Mouse (Mus musculus): Measurements from ENCODE around the gene Kifc3. TPM values are rescaled to one million over a fixed set of nuclear protein-coding genes. Genes with fewer than 3 reads are reported as not detected.
A peak's percentile ranks its signal among the peaks of the same experiment; 100 is the strongest.

The Kifc3 gene
- total and polyA plus RNA-seq, 2 experiments from 2014 or later: 20.6 to 59.0 TPM

GRCm38 (mm10) chr8:95138341-95139050, 64.1 kb downstream of the Kifc3 start:
- DNase-seq (ENCODE audit: low spot score) (no peak), ATAC-seq (ENCODE audit: insufficient read depth, low read depth) (no peak)
- no peaks in the 10 kb centered on the region for H3K9me3 ChIP-seq (replicated peaks; ENCODE audit: control insufficient read depth, low read length)
- peaks cover 43% of the 10 kb centered on the region for H3K4me1 ChIP-seq (ENCODE audit: control insufficient read depth, insufficient read depth)
- H3K9ac ChIP-seq (replicated peaks; ENCODE audit: low read depth, low read length): no peak overlapping the region
- 49% methylated on average over 6 of the region's 6 CpGs for WGBS
- TF ChIP-seq EP300 (IDR thresholded peaks at IDR 0.05; ENCODE audit: low read depth) (no peak), CTCF (IDR thresholded peaks at IDR 0.05; ENCODE audit: low read depth) (no peak)
- 0 out of 2 replicates have a peak, but pooled peaks cover 5% of the 10 kb centered on the region for H3K27me3 ChIP-seq (ENCODE audit: control insufficient read depth, insufficient read depth, low read length)
- H3K36me3 ChIP-seq (replicated peaks; ENCODE audit: control insufficient read depth, insufficient read depth, low read length): peaks cover 26% of the 10 kb centered on the region
- H3K4me3 ChIP-seq (ENCODE audit: low read depth, low read length): no peak overlapping the region
- H3K4me2 ChIP-seq (ENCODE audit: low read depth, low read length): peak overlapping the region; percentile 54
- H3K27ac ChIP-seq (ENCODE audit: low read depth): no peak overlapping the region

- TF ChIP-seq CTCF (IDR thresholded peaks at IDR 0.05; ENCODE audit: low read depth) (no peak), EP300 (IDR thresholded peaks at IDR 0.05; ENCODE audit: low read depth) (no peak)
- WGBS: 15% methylated on average over 28 of the region's 28 CpGs
- Histone ChIP-seq H3K4me1 (ENCODE audit: control insufficient read depth, insufficient read depth) (peaks cover 35% of the 10 kb centered on the region), H3K36me3 (replicated peaks; ENCODE audit: control insufficient read depth, insufficient read depth, low read length) (peaks cover 34% of the 10 kb centered on the region), H3K9ac (replicated peaks; ENCODE audit: low read depth, low read length) (no peak overlapping the region), H3K4me3 (ENCODE audit: low read depth, low read length) (0 out of 2 replicates have a peak overlapping the region, but pooled peaks have one; percentile 14), H3K4me2 (ENCODE audit: low read depth, low read length) (peak overlapping the region; percentile 54), H3K27me3 (ENCODE audit: control insufficient read depth, insufficient read depth, low read length) (0 out of 2 replicates have a peak, but pooled peaks cover 5% of the 10 kb centered on the region), H3K27ac (ENCODE audit: low read depth) (no peak overlapping the region), H3K9me3 (replicated peaks; ENCODE audit: control insufficient read depth, low read length) (no peaks in the 10 kb centered on the region)
- no peak for ATAC-seq (ENCODE audit: insufficient read depth, low read depth)
- no peak for DNase-seq (ENCODE audit: low spot score)
These were observed 64.9 kb downstream of the Kifc3 start for GRCm38 (mm10) chr8:95137641-95138098.

- Histone ChIP-seq H3K36me3 (replicated peaks; ENCODE audit: control insufficient read depth, insufficient read depth, low read length) (peaks cover 39% of the 10 kb centered on the region), H3K4me3 (ENCODE audit: low read depth, low read length) (no peak overlapping the region), H3K4me1 (ENCODE audit: control insufficient read depth, insufficient read depth) (peaks cover 32% of the 10 kb centered on the region), H3K27ac (ENCODE audit: low read depth) (no peak overlapping the region), H3K4me2 (ENCODE audit: low read depth, low read length) (peak overlapping the region; percentile 54; the same call in 1 of the 2 replicates), H3K9ac (replicated peaks; ENCODE audit: low read depth, low read length) (no peak overlapping the region), H3K27me3 (ENCODE audit: control insufficient read depth, insufficient read depth, low read length) (0 out of 2 replicates have a peak, but pooled peaks cover 5% of the 10 kb centered on the region), H3K9me3 (replicated peaks; ENCODE audit: control insufficient read depth, low read length) (no peaks in the 10 kb centered on the region)
- TF ChIP-seq CTCF (IDR thresholded peaks at IDR 0.05; ENCODE audit: low read depth) (no peak), EP300 (IDR thresholded peaks at IDR 0.05; ENCODE audit: low read depth) (no peak)
- ATAC-seq (ENCODE audit: insufficient read depth, low read depth) (no peak), DNase-seq (ENCODE audit: low spot score) (no peak)
- 58% methylated on average over 12 of the region's 12 CpGs for WGBS
These were observed 65.4 kb downstream of the Kifc3 start for GRCm38 (mm10) chr8:95137201-95137600.

- DNase-seq (ENCODE audit: low spot score): no peak
- WGBS: 81% methylated on average over 3 of the region's 3 CpGs
These were observed 66.4 kb downstream of the Kifc3 start for GRCm38 (mm10) chr8:95136218-95136617.

GRCm38 (mm10) chr8:95135242-95135641, 67.4 kb downstream of the Kifc3 start:
- Histone ChIP-seq H3K36me3 (replicated peaks; ENCODE audit: control insufficient read depth, insufficient read depth, low read length) (peaks cover 45% of the 10 kb centered on the region), H3K27ac (ENCODE audit: low read depth) (no peak overlapping the region), H3K4me3 (ENCODE audit: low read depth, low read length) (no peak overlapping the region), H3K9me3 (replicated peaks; ENCODE audit: control insufficient read depth, low read length) (no peaks in the 10 kb centered on the region), H3K4me1 (ENCODE audit: control insufficient read depth, insufficient read depth) (peaks cover 16% of the 10 kb centered on the region), H3K9ac (replicated peaks; ENCODE audit: low read depth, low read length) (no peak overlapping the region), H3K27me3 (ENCODE audit: control insufficient read depth, insufficient read depth, low read length) (0 out of 2 replicates have a peak, but pooled peaks cover 5% of the 10 kb centered on the region), H3K4me2 (ENCODE audit: low read depth, low read length) (no peak overlapping the region)
- no peak for ATAC-seq (ENCODE audit: insufficient read depth, low read depth)
- DNase-seq (ENCODE audit: low spot score): no peak
- WGBS: 61% methylated on average over 3 of the region's 3 CpGs
- no peak for TF ChIP-seq EP300 (IDR thresholded peaks at IDR 0.05; ENCODE audit: low read depth)
- TF ChIP-seq CTCF (IDR thresholded peaks at IDR 0.05; ENCODE audit: low read depth): peak; percentile 37

More at GRCm38 (mm10) chr8:95136218-95136617, 66.4 kb downstream of the Kifc3 start:
- TF ChIP-seq CTCF (IDR thresholded peaks at IDR 0.05; ENCODE audit: low read depth) (no peak), EP300 (IDR thresholded peaks at IDR 0.05; ENCODE audit: low read depth) (no peak)
- Histone ChIP-seq H3K9ac (replicated peaks; ENCODE audit: low read depth, low read length) (no peak overlapping the region), H3K27ac (ENCODE audit: low read depth) (no peak overlapping the region), H3K27me3 (ENCODE audit: control insufficient read depth, insufficient read depth, low read length) (0 out of 2 replicates have a peak, but pooled peaks cover 5% of the 10 kb centered on the region), H3K36me3 (replicated peaks; ENCODE audit: control insufficient read depth, insufficient read depth, low read length) (peaks cover 45% of the 10 kb centered on the region), H3K9me3 (replicated peaks; ENCODE audit: control insufficient read depth, low read length) (no peaks in the 10 kb centered on the region), H3K4me2 (ENCODE audit: low read depth, low read length) (no peak overlapping the region), H3K4me3 (ENCODE audit: low read depth, low read length) (no peak overlapping the region), H3K4me1 (ENCODE audit: control insufficient read depth, insufficient read depth) (peaks cover 26% of the 10 kb centered on the region)
- ATAC-seq (ENCODE audit: insufficient read depth, low read depth): no peak

Data from heart, postnatal 0 days (tissue).